Mouse (Mus musculus): ENCODE measurements at regions not wholly inside any gene's neighbourhood (a gene's known extent, or its start where the extent isn't known, plus 50 kb on each side); places are given as distances from the start of the nearest gene placed in this dataset.
"Not testable (repeated sequence)": the region's sequence is repeated elsewhere in the genome, so short reads cannot be mapped to it uniquely, and the experiment has no call there.

DNA sequence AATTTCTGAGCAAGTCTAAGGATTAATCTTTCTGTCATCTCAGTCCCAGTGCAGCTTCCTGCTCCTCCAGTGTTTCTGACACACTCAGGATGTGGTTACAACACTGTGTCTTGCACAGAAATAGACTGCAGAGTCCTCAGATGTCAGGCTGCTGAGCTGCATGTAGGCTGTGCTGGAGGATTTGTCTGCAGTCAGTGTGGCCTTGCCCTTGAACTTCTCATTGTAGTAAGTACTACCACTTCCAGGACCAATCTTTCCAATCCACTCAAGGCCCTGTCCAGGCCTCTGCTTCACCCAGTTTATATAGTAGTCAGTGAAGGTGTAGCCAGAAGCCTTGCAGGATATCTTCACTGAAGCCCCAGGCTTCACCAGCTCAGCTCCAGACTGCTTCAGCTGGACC lies 185.8 kb upstream of the Zfp386 start:
- not testable (repeated sequence) for DNase-seq (ENCODE audit: low read depth, low spot score)

DNA sequence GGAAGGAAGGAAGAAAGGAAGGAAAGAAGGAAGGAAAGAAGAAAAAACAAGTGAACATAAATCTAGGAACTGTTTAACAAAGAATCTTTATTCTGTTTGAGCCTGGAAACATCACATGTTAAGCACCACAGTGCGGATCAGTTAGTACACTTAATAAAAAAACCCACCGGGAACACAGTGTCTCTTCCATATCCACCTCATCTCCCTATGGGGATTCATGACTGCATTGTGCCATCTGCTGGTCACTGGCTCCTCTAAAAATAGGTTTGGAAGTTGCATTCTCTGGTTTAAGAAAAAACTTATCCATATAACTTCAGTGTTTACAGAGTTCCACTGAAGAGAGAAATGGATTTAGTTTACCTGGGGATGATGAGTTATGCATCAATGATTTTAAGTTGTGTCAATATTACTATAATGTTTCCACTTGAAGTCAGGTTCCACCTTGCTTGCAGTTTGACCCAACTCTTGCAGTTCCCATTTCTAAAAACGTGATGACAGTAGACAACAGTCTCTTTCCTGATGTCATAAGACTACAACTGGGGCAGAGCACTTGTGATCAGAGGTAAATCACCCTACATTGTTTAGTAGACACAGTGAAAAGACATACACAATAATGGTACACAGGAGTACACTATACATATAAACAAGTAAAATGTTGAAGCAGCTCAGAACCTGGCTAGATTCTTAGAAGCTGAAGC lies 182.3 kb upstream of the Zfp386 start:
- not testable (repeated sequence) for DNase-seq (ENCODE audit: low read depth, low spot score)

DNA sequence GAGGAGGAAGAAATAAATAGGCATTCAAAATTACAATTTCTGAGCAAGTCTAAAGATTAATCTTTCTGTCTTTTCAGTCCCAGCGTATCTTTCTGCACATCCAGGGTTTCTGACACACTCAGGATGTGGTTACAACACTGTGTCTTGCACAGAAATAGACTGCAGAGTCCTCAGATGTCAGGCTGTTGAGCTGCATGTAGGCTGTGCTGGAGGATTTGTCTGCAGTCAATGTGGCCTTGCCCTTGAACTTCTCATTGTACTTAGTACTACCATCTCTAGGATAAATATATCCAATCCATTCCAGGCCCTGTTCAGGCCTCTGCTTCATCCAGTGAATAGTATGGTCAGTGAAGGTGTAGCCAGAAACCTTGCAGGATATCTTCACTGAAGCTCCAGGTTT lies 178.9 kb upstream of the Zfp386 start:
- DNase-seq (ENCODE audit: low read depth, low spot score) = not testable (repeated sequence)

DNA sequence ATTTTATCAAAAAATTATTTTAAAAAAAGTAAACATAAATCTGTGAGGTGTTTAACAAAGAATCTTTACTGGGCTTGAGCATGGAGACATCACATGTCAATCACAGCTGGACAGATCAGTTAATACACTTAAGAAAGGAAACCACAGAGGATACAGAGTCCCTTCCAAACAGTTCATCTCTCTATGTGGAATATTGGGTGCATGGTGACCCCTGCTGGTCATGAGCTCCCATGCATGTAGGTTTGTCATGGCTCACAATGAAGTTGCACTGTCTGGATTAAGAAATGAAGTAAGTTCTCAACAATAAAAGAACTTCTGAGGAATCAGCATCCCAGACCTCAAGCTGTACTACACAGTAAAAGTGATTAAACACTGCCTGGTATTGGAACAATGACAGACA lies 175.1 kb upstream of the Zfp386 start:
- DNase-seq (ENCODE audit: low read depth, low spot score) = not testable (repeated sequence)

DNA sequence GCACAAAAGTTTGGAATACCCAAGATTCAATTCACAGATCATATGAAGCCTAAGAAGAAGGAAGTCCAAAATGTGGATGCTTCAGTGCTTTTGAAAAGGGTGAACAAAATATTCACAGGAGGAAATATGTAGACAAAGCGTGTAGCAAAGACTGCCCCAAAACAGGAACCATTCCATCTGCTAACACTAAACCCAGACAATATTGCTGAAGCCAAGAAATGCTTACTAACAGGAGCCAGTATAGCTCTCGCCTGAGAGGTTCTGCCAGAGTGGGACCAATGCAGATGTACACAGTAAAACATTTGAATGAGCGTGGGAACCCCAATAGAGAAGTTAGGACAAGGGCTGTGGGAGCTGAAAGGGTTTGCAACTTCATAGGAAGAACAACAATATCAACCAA lies 173.5 kb upstream of the Zfp386 start:
- not testable (repeated sequence) for DNase-seq (ENCODE audit: low read depth, low spot score)

DNA sequence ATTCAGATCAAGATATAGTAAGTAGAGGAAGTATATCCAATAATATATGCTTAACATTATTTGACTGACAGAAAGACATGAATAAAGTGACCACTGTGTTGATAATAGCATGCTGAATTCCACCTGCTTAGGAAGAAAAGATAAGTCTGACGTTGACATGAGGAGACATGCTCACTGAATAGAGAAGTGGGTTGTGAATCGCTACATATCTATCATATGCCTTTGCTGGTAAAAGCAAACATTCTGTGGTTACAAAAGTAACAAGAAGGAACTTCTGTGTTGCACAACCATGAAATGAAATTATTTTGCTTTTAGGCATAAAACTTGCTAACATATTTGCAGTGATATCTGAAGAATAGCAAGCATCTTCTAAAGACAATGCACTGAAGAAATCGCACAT lies 163.8 kb upstream of the Zfp386 start:
- no peak for DNase-seq (ENCODE audit: low read depth, low spot score)

DNA sequence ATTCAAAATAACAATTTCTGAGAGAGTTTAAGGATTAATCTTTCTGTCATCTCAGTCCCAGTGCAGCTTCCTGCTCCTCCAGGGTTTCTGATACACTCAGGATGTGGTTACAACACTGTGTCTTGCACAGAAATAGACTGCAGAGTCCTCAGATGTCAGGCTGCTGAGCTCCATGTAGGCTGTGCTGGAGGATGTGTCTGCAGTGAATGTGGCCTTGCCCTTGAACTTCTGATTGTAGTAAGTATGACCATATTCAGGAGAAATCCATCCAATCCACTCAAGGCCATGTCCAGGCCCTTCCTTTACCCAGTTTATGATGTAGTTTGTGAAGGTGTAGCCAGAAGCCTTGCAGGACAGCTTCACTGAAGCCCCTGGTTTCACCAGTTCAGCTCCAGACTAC lies 159.5 kb upstream of the Zfp386 start:
- peak; percentile 38 for DNase-seq (ENCODE audit: low read depth, low spot score)

DNA sequence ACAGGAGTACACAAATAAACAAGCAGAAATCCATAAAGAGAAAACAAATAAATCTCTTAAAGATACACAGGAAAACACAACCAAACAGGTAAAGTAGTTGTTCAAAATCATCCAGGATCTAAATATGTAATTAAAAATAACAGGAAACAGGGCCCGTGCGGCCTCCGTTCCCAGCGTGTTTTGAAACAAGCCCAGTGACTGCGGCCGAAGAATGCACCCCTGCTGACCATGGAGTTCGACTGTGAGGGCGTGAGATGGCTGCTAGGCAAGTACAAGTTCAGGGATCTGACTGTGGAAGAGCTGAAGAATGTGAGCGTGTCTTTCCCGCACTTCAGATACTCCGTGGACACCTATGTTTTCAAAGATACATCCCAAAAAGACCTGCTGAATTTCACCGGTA lies 154.9 kb upstream of the Zfp386 start:
- DNase-seq (ENCODE audit: low read depth, low spot score) = not testable (repeated sequence)

DNA sequence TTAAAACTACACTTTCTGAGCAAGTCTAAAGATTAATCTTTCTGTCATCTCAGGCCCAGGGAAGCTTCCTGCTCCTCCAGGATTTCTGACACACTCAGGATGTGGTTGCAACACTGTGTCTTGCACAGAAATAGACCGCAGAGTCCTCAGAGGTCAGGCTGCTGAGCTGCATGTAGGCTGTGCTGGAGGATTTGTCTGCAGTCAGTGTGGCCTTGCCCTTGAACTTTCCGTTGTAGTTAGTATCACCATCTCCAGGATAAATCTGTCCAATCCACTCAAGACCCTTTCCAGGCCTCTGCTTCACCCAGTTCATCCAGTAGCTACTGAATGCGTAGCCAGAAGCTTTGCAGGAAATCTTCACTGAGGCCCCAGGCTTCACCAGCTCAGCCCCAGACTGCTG lies 135.3 kb upstream of the Zfp386 start:
- not testable (repeated sequence) for DNase-seq (ENCODE audit: low read depth, low spot score)

DNA sequence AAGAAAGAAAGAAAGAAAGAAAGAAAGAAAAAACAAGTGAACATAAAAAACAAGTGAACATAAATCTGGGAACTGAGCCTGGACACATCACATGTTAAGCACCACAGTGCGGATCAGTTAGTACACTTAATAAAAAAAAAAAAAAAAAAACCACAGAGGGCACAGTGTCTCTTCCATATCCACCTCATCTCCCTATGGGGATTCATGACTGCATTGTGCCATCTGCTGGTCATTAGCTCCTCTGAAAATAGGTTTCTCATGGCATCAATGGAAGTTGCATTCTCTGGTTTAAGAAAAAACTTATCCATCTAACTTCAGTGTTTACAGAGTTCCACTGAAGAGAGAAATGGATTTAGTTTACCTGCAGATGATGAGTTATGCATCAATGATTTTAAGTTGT lies 132.1 kb upstream of the Zfp386 start:
- DNase-seq (ENCODE audit: low read depth, low spot score) = not testable (repeated sequence)

DNA sequence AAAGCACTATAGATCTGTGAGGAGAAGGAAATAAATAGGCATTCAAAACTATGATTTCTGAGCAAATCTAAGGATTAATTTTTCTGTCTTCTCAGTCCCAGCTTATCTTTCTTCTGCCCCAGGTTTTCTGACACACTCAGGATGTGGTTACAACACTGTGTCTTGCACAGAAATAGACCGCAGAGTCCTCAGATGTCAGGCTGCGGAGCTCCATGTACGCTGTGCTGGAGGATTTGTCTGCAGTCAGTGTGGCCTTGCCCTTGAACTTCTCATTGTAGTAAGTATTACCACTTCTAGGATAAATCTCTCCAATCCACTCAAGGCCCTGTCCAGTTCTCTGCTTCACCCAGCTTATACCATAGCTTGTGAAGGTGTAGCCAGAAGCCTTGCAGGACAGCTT lies 127.4 kb upstream of the Zfp386 start:
- DNase-seq (ENCODE audit: low read depth, low spot score) = peak; percentile 62

DNA sequence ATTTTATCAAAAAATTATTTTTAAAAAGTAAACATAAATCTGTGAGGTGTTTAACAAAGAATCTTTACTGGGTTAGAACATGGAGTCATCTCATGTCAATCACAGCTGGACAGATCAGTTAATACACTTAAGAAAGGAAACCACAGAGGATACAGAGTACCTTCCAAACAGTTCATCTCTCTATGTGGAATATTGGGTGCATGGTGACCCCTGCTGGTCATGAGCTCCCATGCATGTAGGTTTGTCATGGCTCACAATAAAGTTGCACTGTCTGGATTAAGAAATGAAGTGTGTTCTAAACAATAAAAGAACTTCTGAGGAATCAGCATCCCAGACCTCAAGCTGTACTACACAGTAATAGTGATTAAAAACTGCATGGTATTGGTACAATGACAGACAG lies 123.5 kb upstream of the Zfp386 start:
- peak; percentile 28 for DNase-seq (ENCODE audit: low read depth, low spot score)

DNA sequence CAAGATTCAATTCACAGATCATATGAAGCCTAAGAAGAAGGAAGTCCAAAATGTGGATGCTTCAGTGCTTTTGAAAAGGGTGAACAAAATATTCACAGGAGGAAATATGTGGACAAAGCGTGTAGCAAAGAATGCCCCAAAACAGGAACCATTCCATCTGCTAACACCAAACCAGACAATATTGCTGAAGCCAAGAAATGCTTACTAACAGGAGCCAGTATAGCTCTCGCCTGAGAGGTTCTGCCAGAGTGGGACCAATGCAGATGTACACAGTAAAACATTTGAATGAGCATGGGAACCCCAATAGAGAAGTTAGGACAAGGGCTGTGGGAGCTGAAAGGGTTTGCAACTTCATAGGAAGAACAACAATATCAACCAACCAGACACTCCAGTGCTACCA lies 122.0 kb upstream of the Zfp386 start:
- not testable (repeated sequence) for DNase-seq (ENCODE audit: low read depth, low spot score)

DNA sequence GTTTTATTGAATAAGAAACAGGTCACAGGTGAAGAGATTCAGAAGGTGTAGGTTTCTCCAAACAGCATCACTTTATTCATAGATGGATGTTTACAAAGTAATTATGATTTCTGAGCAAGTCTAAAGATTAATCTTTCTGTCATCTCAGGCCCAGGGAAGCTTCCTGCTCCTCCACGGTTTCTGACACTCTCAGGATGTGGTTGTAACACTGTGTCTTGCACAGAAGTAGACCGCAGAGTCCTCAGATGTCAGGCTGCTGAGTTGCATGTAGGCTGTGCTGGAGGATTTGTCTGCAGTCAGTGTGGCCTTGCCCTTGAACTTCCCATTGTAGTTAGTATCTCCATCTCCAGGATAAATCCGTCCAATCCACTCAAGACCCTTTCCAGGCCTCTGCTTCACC lies 95.2 kb upstream of the Zfp386 start:
- peak; percentile 65 for DNase-seq (ENCODE audit: low read depth, low spot score)

DNA sequence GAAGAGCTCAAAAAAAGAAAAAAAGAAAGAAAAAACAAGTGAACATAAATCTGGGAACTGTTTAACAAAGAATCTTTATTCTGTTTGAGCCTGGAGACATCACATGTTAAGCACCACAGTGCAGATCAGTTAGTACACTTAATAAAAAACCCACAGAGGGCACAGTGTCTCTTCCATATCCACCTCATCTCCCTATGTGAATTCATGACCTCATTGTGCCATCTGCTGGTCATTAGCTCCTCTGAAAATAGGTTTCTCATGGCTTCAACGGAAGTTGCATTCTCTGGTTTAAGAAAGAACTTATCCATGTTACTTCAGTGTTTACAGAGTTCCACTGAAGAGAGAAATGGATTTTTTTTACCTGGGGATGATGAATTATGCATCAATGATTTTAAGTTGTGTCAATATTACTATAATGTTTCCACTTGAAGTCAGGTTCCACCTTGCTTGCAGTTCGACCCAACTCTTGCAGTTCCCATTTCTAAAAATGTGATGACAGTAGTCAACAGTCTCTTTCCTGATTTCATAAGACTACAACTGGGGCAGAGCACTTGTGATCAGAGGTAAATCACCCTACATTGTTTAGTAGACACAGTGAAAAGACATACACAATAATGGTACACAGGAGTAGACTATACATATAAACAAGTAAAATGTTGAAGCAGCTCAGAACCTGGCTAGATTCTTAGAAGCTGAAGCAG lies 91.9 kb upstream of the Zfp386 start:
- peak; percentile 28 for DNase-seq (ENCODE audit: low read depth, low spot score)

DNA sequence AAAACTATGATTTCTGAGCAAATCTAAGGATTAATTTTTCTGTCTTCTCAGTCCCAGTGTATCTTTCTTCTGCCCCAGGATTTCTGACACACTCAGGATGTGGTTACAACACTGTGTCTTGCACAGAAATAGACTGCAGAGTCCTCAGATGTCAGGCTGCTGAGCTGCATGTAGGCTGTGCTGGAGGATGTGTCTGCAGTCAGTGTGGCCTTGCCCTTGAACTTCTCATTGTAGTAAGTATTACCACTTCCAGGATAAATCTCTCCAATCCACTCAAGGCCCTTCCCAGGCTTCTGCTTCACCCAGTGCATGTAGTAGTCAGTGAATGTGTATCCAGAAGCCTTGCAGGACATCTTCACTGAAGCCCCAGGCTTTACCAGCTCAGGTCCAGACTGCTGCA lies 83.8 kb upstream of the Zfp386 start:
- not testable (repeated sequence) for DNase-seq (ENCODE audit: low read depth, low spot score)

DNA sequence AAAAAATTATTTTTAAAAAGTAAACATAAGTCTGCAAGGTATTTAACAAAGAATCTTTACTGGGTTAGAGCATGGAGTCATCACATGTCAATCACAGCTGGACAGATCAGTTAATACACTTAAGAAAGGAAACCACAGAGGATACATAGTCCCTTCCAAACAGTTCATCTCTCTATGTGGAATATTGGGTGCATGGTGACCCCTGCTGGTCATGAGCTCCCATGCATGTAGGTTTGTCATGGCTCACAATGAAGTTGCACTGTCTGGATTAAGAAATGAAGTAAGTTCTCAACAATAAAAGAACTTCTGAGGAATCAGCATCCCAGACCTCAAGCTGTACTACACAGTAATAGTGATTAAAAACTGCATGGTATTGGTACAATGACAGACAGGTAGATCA lies 80.0 kb upstream of the Zfp386 start:
- DNase-seq (ENCODE audit: low read depth, low spot score) = not testable (repeated sequence)

All from CD4-positive helper T cell, adult 2 months (primary cell).